Mouse (Mus musculus) spleen, postnatal 14 days (tissue): Measurements from ENCODE around the gene Tmem150b.

Experiments
- DNase-seq, 2 experiments: peaks; one replicate each; pipeline ENCODE4 v3.0.0; 2021 to 2022; ENCODE audit warnings: low spot score in 2 of 2

Tmem150b gene

GRCm38 (mm10) chr7:4731090-4731489 is 6.0 kb upstream of the Tmem150b start:
- DNase-seq = no peak

- no peak for DNase-seq
Measured at GRCm38 (mm10) chr7:4724359-4724758, 690 bp downstream of the Tmem150b start.

- no peak for DNase-seq
Measured at GRCm38 (mm10) chr7:4723508-4723907, 1.5 kb downstream of the Tmem150b start.

- no peak for DNase-seq
Measured at GRCm38 (mm10) chr7:4719276-4719675, 5.8 kb downstream of the Tmem150b start.

GRCm38 (mm10) chr7:4716955-4717354 is 8.1 kb downstream of the Tmem150b start:
- DNase-seq = no peak

- no peak for DNase-seq
Measured at GRCm38 (mm10) chr7:4712594-4712993, 12.5 kb downstream of the Tmem150b start.

GRCm38 (mm10) chr7:4705098-4705497 is 20.0 kb downstream of the Tmem150b start:
- peak in 1 of 2 experiments; percentile 43 for DNase-seq

- DNase-seq = no peak
Measured at GRCm38 (mm10) chr7:4703195-4703594, 21.9 kb downstream of the Tmem150b start.

GRCm38 (mm10) chr7:4702334-4702733 is 22.7 kb downstream of the Tmem150b start:
- DNase-seq = no peak

- DNase-seq = no peak
Measured at GRCm38 (mm10) chr7:4693004-4693403, 32.0 kb downstream of the Tmem150b start.

- no peak for DNase-seq
Measured at GRCm38 (mm10) chr7:4690951-4691653, 33.9 kb downstream of the Tmem150b start.

GRCm38 (mm10) chr7:4690387-4690786 is 34.7 kb downstream of the Tmem150b start, which contains the start of gene Brsk1:
Gene Brsk1 (plus strand): TSS chr7:4690604.
- DNase-seq = no peak

GRCm38 (mm10) chr7:4684632-4685417 is 40.2 kb downstream of the Tmem150b start, which contains the start of gene Hspbp1:
Gene Hspbp1 (minus strand): TSS chr7:4685068.
- peak; percentile 88 to 89 for DNase-seq

- DNase-seq = no peak
Measured at GRCm38 (mm10) chr7:4684203-4684602, 40.8 kb downstream of the Tmem150b start.

GRCm38 (mm10) chr7:4683307-4683706 is 41.7 kb downstream of the Tmem150b start:
- no peak for DNase-seq

- no peak for DNase-seq
Measured at GRCm38 (mm10) chr7:4675200-4675599, 49.8 kb downstream of the Tmem150b start.

- no peak for DNase-seq
Measured at GRCm38 (mm10) chr7:4674114-4674731, 50.8 kb downstream of the Tmem150b start.

- DNase-seq = no peak
Measured at GRCm38 (mm10) chr7:4671956-4672355, 53.1 kb downstream of the Tmem150b start.

GRCm38 (mm10) chr7:4670655-4671255 is 54.3 kb downstream of the Tmem150b start:
- no peak for DNase-seq

- DNase-seq = no peak
Measured at GRCm38 (mm10) chr7:4669156-4669555, 55.9 kb downstream of the Tmem150b start.

GRCm38 (mm10) chr7:4668506-4668905 is 56.5 kb downstream of the Tmem150b start:
- DNase-seq = no peak

GRCm38 (mm10) chr7:4666871-4667270 is 58.2 kb downstream of the Tmem150b start:
- no peak for DNase-seq
